Mouse (Mus musculus): Measurements from ENCODE around the gene Wfdc21. TPM values are rescaled to one million over a fixed set of nuclear protein-coding genes. Genes with fewer than 3 reads are reported as not detected.

Gene Wfdc21
- total RNA-seq (2014; rRNA removed), result not detected in 2 replicates
- not detected in 2 replicates for polyA plus RNA-seq (2015; fragmentation: Nextera tagmentation; extraction: Ambion mirVana)

DNA sequence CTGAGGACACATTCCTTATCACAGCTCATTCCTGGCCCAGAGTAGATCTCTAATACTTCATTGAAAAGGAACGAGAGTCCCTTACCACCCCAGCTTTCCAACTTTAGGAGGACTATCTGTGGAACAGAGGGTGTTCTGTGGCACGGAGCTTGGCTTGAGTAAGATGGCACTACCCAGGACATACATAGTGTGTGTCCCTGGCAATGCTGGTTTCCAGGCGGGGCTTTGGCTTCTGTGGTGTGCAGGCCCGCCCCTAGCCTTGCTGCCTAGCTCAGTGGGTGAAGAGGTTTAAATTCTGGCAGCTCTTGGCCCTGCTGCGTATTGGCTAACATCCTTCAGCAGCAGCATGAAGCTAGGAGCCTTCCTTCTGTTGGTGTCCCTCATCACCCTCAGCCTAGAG is at the start of gene Wfdc21:
TSS of gene Wfdc21 (plus strand) at position 260 of the 400 bp plus-strand sequence.
- no peak within 1 kb of the TSS for H3K4me2 ChIP-seq (ENCODE audit: low read depth, low read length, poor library complexity, severe bottlenecking)
- H3K4me3 ChIP-seq (ENCODE audit: low read depth, low read length), result no peak within 1 kb of the TSS
- DNase-seq (ENCODE audit: low spot score), result no peak
- peaks cover 23% of the 10 kb centered on the region for H3K27me3 ChIP-seq (ENCODE audit: insufficient read depth, low read length)
- ATAC-seq (ENCODE audit: low FRiP score), result no peak
- H3K9me3 ChIP-seq (ENCODE audit: low read length), result no peaks in the 10 kb centered on the region
- no peaks in the 10 kb centered on the region for H3K36me3 ChIP-seq (ENCODE audit: insufficient read depth, low read length)
- WGBS, result 70% methylated on average over 5 of the region's 5 CpGs
- no peak within 1 kb of the TSS for H3K9ac ChIP-seq (replicated peaks; ENCODE audit: low read length, poor library complexity, severe bottlenecking)
- no peak within 1 kb of the TSS for H3K27ac ChIP-seq (ENCODE audit: low read depth, low read length)
- H3K4me1 ChIP-seq (ENCODE audit: insufficient read depth, low read length), result no peaks in the 10 kb centered on the region
- TF ChIP-seq CTCF (IDR thresholded peaks at IDR 0.05), result no peak

DNA sequence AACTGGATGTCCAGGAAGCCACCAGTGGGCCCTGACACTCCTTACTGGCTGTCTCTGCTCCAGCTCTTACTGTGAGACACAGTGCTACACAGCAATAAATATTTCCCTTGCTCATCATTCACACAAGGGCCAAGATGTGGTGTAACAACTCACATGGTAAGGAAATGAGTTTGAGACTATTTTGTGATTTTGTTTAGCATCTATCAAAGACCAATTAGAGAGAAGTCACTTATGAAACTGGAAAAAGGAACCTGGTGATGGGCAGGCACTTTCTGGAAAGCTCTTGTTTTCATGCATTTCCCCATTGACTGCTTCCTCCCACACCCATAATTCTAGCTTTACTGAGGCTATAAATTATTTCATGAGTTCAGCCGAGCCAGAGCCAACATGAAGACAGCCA is 43.0 kb upstream of the Wfdc21 start, which contains the start of gene Wfdc17:
TSS of gene Wfdc17 (plus strand) at position 287 of the 400 bp plus-strand sequence.
- H3K9me3 ChIP-seq (ENCODE audit: low read length), result no peaks in the 10 kb centered on the region
- H3K36me3 ChIP-seq (ENCODE audit: insufficient read depth, low read length), result no peaks in the 10 kb centered on the region
- no peak within 1 kb of the TSS for H3K4me3 ChIP-seq (ENCODE audit: low read depth, low read length)
- H3K27ac ChIP-seq (ENCODE audit: low read depth, low read length), result no peak within 1 kb of the TSS
- ATAC-seq (ENCODE audit: low FRiP score), result no peak
- no peak within 1 kb of the TSS for H3K9ac ChIP-seq (replicated peaks; ENCODE audit: low read length, poor library complexity, severe bottlenecking)
- H3K4me2 ChIP-seq (ENCODE audit: low read depth, low read length, poor library complexity, severe bottlenecking), result no peak within 1 kb of the TSS
- H3K27me3 ChIP-seq (ENCODE audit: insufficient read depth, low read length), result no peaks in the 10 kb centered on the region
- TF ChIP-seq CTCF (IDR thresholded peaks at IDR 0.05), result no peak
- no peak for DNase-seq (ENCODE audit: low spot score)
- H3K4me1 ChIP-seq (ENCODE audit: insufficient read depth, low read length), result no peaks in the 10 kb centered on the region
- WGBS, result 61% methylated on average over 1 of the region's 1 CpGs

DNA sequence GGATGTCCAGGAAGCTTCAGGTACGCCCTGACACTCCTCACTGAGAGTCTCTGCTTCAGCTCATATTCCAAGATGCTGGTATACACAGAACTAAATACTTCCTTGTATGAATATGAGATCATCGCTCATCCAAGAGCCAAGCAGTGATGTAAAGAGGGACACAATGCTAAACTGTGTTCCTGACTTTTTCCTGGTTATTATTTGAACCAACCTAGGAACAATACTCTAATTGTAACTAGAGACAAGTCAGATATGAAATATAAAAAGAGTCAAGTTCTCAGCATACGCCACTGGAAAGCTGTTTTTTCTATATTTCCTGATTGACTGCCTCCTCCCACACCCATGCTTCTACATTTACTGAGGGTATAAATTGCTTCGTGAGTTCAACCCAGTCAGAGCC is 38.0 kb upstream of the Wfdc21 start, which contains the start of gene Wfdc18:
TSS of gene Wfdc18 (plus strand) at position 301 of the 400 bp plus-strand sequence.
- no peak for TF ChIP-seq CTCF (IDR thresholded peaks at IDR 0.05)
- no peaks in the 10 kb centered on the region for H3K9me3 ChIP-seq (ENCODE audit: low read length)
- H3K27ac ChIP-seq (ENCODE audit: low read depth, low read length), result no peak within 1 kb of the TSS
- DNase-seq (ENCODE audit: low spot score) (no peak), ATAC-seq (ENCODE audit: low FRiP score) (no peak)
- no peak within 1 kb of the TSS for H3K4me3 ChIP-seq (ENCODE audit: low read depth, low read length)
- no peaks in the 10 kb centered on the region for H3K4me1 ChIP-seq (ENCODE audit: insufficient read depth, low read length)
- WGBS, result 70% methylated on average over 4 of the region's 4 CpGs
- no peaks in the 10 kb centered on the region for H3K27me3 ChIP-seq (ENCODE audit: insufficient read depth, low read length)
- no peak within 1 kb of the TSS for H3K9ac ChIP-seq (replicated peaks; ENCODE audit: low read length, poor library complexity, severe bottlenecking)
- no peaks in the 10 kb centered on the region for H3K36me3 ChIP-seq (ENCODE audit: insufficient read depth, low read length)
- no peak within 1 kb of the TSS for H3K4me2 ChIP-seq (ENCODE audit: low read depth, low read length, poor library complexity, severe bottlenecking)

DNA sequence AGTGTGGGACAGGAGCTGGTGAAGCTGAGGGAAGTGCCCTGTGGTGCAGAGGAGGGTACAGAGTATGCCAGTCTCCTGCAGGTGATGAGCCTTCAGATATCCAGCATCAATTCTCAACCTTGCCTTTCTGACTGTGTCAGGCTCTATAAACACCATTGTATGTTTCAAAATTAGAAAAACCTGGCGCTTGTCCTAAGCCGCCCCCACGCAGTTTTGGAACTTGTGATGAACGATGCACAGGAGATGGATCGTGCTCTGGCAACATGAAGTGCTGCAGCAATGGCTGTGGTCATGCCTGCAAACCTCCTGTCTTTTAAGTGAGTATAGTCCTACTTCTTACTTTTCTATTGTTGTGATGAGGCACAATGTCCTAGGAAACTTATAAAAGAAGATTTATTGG is 37.1 kb upstream of the Wfdc21 start:
- Histone ChIP-seq H3K4me2 (ENCODE audit: low read depth, low read length, poor library complexity, severe bottlenecking) (no peak overlapping the region), H3K36me3 (ENCODE audit: insufficient read depth, low read length) (no peaks in the 10 kb centered on the region), H3K4me1 (ENCODE audit: insufficient read depth, low read length) (no peaks in the 10 kb centered on the region), H3K27me3 (ENCODE audit: insufficient read depth, low read length) (no peaks in the 10 kb centered on the region), H3K9ac (replicated peaks; ENCODE audit: low read length, poor library complexity, severe bottlenecking) (no peak overlapping the region), H3K9me3 (ENCODE audit: low read length) (no peaks in the 10 kb centered on the region), H3K4me3 (ENCODE audit: low read depth, low read length) (no peak overlapping the region), H3K27ac (ENCODE audit: low read depth, low read length) (no peak overlapping the region)
- no peak for DNase-seq (ENCODE audit: low spot score)
- TF ChIP-seq CTCF (IDR thresholded peaks at IDR 0.05), result no peak
- WGBS, result 96% methylated on average over 5 of the region's 5 CpGs
- no peak for ATAC-seq (ENCODE audit: low FRiP score)

DNA sequence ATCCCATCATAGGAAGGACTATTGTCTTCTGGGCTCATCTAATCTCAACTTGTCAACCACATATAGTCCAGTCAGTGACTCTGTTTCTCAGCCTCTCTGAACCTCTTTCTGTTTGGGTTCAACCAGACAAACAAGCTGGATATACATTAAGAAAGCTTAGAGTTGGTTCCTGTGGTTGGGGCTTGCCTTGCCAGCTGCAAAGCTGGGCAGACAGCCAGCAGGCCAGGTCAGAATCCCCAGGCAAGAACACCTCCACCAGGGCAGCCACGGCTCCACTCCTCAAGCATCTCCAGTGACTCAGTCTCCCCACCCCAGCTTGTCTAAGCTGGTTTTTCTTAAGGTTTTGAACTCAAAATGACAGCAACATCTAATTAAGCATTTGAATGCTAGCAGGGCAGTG is 34.1 kb upstream of the Wfdc21 start:
- H3K27me3 ChIP-seq (ENCODE audit: insufficient read depth, low read length), result no peaks in the 10 kb centered on the region
- no peak for ATAC-seq (ENCODE audit: low FRiP score)
- TF ChIP-seq CTCF (IDR thresholded peaks at IDR 0.05), result no peak
- H3K27ac ChIP-seq (ENCODE audit: low read depth, low read length), result no peak overlapping the region
- WGBS, result 75% methylated on average over 1 of the region's 1 CpGs
- no peaks in the 10 kb centered on the region for H3K36me3 ChIP-seq (ENCODE audit: insufficient read depth, low read length)
- no peaks in the 10 kb centered on the region for H3K4me1 ChIP-seq (ENCODE audit: insufficient read depth, low read length)
- H3K4me2 ChIP-seq (ENCODE audit: low read depth, low read length, poor library complexity, severe bottlenecking), result no peak overlapping the region
- H3K9me3 ChIP-seq (ENCODE audit: low read length), result no peaks in the 10 kb centered on the region
- no peak overlapping the region for H3K9ac ChIP-seq (replicated peaks; ENCODE audit: low read length, poor library complexity, severe bottlenecking)
- H3K4me3 ChIP-seq (ENCODE audit: low read depth, low read length), result no peak overlapping the region
- no peak for DNase-seq (ENCODE audit: low spot score)

DNA sequence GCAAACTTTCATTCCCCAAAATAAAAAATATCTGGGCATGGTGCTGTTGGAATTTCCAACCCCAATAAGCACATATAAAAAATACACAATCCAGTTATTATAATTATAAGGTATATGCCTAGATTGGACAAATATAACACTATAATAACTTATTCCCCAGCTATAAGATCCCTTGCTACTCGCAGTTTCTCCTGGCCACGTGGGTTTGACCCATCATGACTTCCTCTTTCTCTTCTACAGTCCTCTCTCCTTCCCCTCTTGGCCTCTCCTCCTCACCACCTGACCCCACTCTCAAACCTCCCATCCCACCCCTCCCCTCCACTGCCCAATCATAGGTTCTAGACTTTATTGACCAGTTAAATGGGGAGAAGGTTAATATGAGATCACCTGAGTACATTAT is 32.8 kb upstream of the Wfdc21 start:
- Histone ChIP-seq H3K9ac (replicated peaks; ENCODE audit: low read length, poor library complexity, severe bottlenecking) (no peak overlapping the region), H3K27ac (ENCODE audit: low read depth, low read length) (no peak overlapping the region), H3K4me1 (ENCODE audit: insufficient read depth, low read length) (no peaks in the 10 kb centered on the region), H3K4me2 (ENCODE audit: low read depth, low read length, poor library complexity, severe bottlenecking) (no peak overlapping the region), H3K4me3 (ENCODE audit: low read depth, low read length) (no peak overlapping the region), H3K27me3 (ENCODE audit: insufficient read depth, low read length) (no peaks in the 10 kb centered on the region), H3K9me3 (ENCODE audit: low read length) (no peaks in the 10 kb centered on the region), H3K36me3 (ENCODE audit: insufficient read depth, low read length) (no peaks in the 10 kb centered on the region)
- no peak for TF ChIP-seq CTCF (IDR thresholded peaks at IDR 0.05)
- ATAC-seq (ENCODE audit: low FRiP score) (no peak), DNase-seq (ENCODE audit: low spot score) (no peak)
- 80% methylated on average over 2 of the region's 2 CpGs for WGBS

Measured in midbrain, postnatal 0 days (tissue).